Comparison of ENCODE assay signal across 8 mouse cellular contexts in the genomic region with DNA sequence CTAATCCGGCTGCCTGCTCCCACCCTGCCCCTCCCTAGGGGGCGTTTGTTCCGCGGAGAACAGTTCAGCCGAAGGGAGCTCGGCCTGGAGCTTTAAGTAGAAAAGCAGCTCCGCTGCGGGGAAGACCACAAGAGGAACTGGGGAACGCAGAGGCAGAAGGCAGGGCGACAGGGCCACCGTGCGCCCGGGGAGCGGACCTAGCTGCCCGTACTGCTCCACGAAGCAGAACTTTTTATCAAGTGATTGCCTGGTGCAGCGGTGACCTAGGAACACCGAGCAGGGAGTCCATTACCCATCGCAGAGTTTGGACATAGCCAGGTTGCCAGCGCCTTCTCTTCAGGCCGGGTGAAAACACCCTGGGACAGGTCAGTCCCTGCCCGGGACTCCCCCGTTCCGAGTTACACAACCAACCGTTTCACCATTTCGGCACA. TPM values are rescaled to one million over a fixed set of nuclear protein-coding genes. Genes with fewer than 3 reads are reported as not detected.
DNase-seq lines count a peak whose midpoint lies in the region; ATAC-seq lines count a peak whose summit lies in the region.

No protein-coding gene starts in this region.

- H3K36me3 ChIP-seq in forebrain, embryonic 14.5 days (ENCODE audit: control insufficient read depth, insufficient read depth, low read length), result no peaks in the 10 kb centered on the region
- H3K36me3 ChIP-seq in kidney, embryonic 14.5 days (ENCODE audit: control insufficient read depth, insufficient read depth, low read length), result no peaks in the 10 kb centered on the region
- no peaks in the 10 kb centered on the region for H3K36me3 ChIP-seq in megakaryocyte, embryonic 14.5 days (replicated peaks; ENCODE audit: low read length)

- intact Hi-C loops in left cerebral cortex, postnatal 36 days (cut with DNase I), result loop anchor here (5.0 kb wide), 3 partner anchors 86 to 536 kb away; partner anchors contain the start of gene Cdx2
- intact Hi-C loops in left cerebral cortex, postnatal 14 days (cut with DNase I), result loop anchor here (5.0 kb wide), 1 partner anchor 86 kb away; no protein-coding TSS in a partner anchor

- peak; percentile 6 to 11 for DNase-seq in left cerebral cortex, postnatal 36 days (ENCODE audit: low spot score in 2 of 2)
- DNase-seq in left cerebral cortex, postnatal 14 days (ENCODE audit: low spot score in 2 of 2), result no peak
- peak; percentile 43 to 48 for DNase-seq in adrenal gland, postnatal 36 days
- peak; percentile 49 for DNase-seq in forebrain, embryonic 14.5 days (ENCODE audit: low spot score)
- DNase-seq in testis, postnatal 14 days (ENCODE audit: low spot score), result peak; percentile 12
- DNase-seq in T-cell, adult 2 months (ENCODE audit: low spot score), result no peak

- peaks cover 17% of the 10 kb centered on the region for H3K4me1 ChIP-seq in forebrain, embryonic 14.5 days (ENCODE audit: control insufficient read depth, insufficient read depth, low read length)
- peaks cover 8% of the 10 kb centered on the region for H3K4me1 ChIP-seq in kidney, embryonic 14.5 days (ENCODE audit: control insufficient read depth, insufficient read depth, low read length)
- H3K4me1 ChIP-seq in megakaryocyte, embryonic 14.5 days, result peaks cover 41% of the 10 kb centered on the region

- no peak overlapping the region for H3K27ac ChIP-seq in forebrain, embryonic 14.5 days (ENCODE audit: low read depth, low read length)
- no peak overlapping the region for H3K27ac ChIP-seq in kidney, embryonic 14.5 days (ENCODE audit: low read depth, low read length)

- under 1% methylated on average over 26 of the region's 26 CpGs for WGBS in forebrain, embryonic 14.5 days
- WGBS in kidney, embryonic 14.5 days, result 1% methylated on average over 25 of the region's 26 CpGs

- peaks cover 2% of the 10 kb centered on the region; the same call in 1 of the 2 replicates for H3K9me3 ChIP-seq in forebrain, embryonic 14.5 days (replicated peaks; ENCODE audit: control insufficient read depth, low read length)
- H3K9me3 ChIP-seq in kidney, embryonic 14.5 days (ENCODE audit: control insufficient read depth, low read length), result 0 out of 2 replicates have a peak, but pooled peaks cover 4% of the 10 kb centered on the region
- peaks cover 23% of the 10 kb centered on the region for H3K9me3 ChIP-seq in megakaryocyte, embryonic 14.5 days

- ATAC-seq in forebrain, embryonic 14.5 days, result peak; percentile 35; the same call in 1 of the 2 replicates
- no peak for ATAC-seq in kidney, embryonic 14.5 days (ENCODE audit: low FRiP score, low TSS enrichment)

- H3K4me3 ChIP-seq in forebrain, embryonic 14.5 days (ENCODE audit: low read depth, low read length), result peak overlapping the region; percentile 11; the same call in 1 of the 2 replicates
- H3K4me3 ChIP-seq in kidney, embryonic 14.5 days (ENCODE audit: low read length), result peak overlapping the region; percentile 21; the same call in 1 of the 2 replicates
- H3K4me3 ChIP-seq in megakaryocyte, embryonic 14.5 days (replicated peaks), result peak overlapping the region; percentile 88

- H3K4me2 ChIP-seq in forebrain, embryonic 14.5 days (ENCODE audit: low read length), result peak overlapping the region; percentile 51
- H3K4me2 ChIP-seq in kidney, embryonic 14.5 days (replicated peaks; ENCODE audit: low read depth, low read length), result peak overlapping the region; percentile 27

- no peak overlapping the region for H3K9ac ChIP-seq in forebrain, embryonic 14.5 days (ENCODE audit: low read length)
- H3K9ac ChIP-seq in kidney, embryonic 14.5 days (ENCODE audit: low read depth, low read length), result no peak overlapping the region

- peaks cover 74% of the 10 kb centered on the region for H3K27me3 ChIP-seq in forebrain, embryonic 14.5 days (replicated peaks; ENCODE audit: control insufficient read depth, insufficient read depth, low read length)
- H3K27me3 ChIP-seq in kidney, embryonic 14.5 days (ENCODE audit: control insufficient read depth, insufficient read depth, low read length), result peaks cover 77% of the 10 kb centered on the region
- H3K27me3 ChIP-seq in megakaryocyte, embryonic 14.5 days (replicated peaks), result peaks cover 88% of the 10 kb centered on the region

RNA-seq across cellular contexts. Expression of gene Gsx1, which starts 2.5 kb away (rescaled TPM):
- under 1 TPM; 0.17 to 0.52 TPM for total RNA-seq in left cerebral cortex, postnatal 36 days (2021)
- total RNA-seq in left cerebral cortex, postnatal 14 days (2021), result under 1 TPM; 0.46 to 0.68 TPM
- total RNA-seq in adrenal gland, postnatal 36 days (2021), result not detected
- 2.3 and 3.0 TPM in 2 replicates for polyA plus RNA-seq in forebrain, embryonic 14.5 days (2014; fragmentation: Nextera tagmentation; extraction: Ambion mirVana)
- not detected in 2 replicates for polyA plus RNA-seq in kidney, embryonic 14.5 days (2014; fragmentation: Nextera tagmentation; extraction: Ambion mirVana)
- not detected in 2 replicates for polyA plus RNA-seq in megakaryocyte, embryonic 14.5 days (2012; ENCODE audit: insufficient read depth, low replicate concordance)

Comparison
In these comparisons a context has a peak if more than half of its experiments do, and no peak if none do; other contexts are left out.
1. DNase-seq: peak in left cerebral cortex, postnatal 36 days (2 of 2), adrenal gland, postnatal 36 days (2 of 2), forebrain, embryonic 14.5 days (single experiment) and testis, postnatal 14 days (single experiment); none in left cerebral cortex, postnatal 14 days (0 of 2) and T-cell, adult 2 months (single experiment).
2. H3K4me3 ChIP-seq: peak in every context shown above with its lines; median percentile 88 in megakaryocyte, embryonic 14.5 days; 21 in kidney, embryonic 14.5 days; 11 in forebrain, embryonic 14.5 days.